Mouse (Mus musculus) CD4-positive helper T cell, adult 2 months (primary cell): Measurements from ENCODE around the gene Tcf20.
"Not testable (repeated sequence)": the region's sequence is repeated elsewhere in the genome, so short reads cannot be mapped to it uniquely, and the experiment has no call there.

Experiments
- DNase-seq: peaks from one replicate; pipeline ENCODE4 v3.0.0-alpha.2; 2012; ENCODE audit warnings: low read depth, missing footprints, low spot score

The Tcf20 gene

DNA sequence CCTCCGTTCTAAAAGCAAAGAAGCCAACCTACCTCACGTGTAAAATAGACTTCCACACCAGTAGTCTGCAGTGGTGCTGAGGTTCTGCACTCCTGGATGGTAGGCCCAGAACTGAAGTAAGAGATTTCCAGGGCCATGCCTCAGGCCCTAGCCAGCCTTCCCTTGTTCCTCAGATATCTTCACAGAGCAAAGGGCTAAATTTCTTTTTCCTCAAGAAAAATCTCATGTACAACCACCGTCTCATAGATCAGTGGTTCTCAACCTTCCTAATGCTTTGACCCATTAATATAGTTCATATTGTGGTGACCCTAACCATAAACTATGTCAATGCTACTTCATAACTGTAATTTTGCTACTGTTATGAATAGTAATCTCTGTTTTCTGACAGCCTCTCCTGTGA lies 87.3 kb downstream of the Tcf20 start:
- no peak for DNase-seq

DNA sequence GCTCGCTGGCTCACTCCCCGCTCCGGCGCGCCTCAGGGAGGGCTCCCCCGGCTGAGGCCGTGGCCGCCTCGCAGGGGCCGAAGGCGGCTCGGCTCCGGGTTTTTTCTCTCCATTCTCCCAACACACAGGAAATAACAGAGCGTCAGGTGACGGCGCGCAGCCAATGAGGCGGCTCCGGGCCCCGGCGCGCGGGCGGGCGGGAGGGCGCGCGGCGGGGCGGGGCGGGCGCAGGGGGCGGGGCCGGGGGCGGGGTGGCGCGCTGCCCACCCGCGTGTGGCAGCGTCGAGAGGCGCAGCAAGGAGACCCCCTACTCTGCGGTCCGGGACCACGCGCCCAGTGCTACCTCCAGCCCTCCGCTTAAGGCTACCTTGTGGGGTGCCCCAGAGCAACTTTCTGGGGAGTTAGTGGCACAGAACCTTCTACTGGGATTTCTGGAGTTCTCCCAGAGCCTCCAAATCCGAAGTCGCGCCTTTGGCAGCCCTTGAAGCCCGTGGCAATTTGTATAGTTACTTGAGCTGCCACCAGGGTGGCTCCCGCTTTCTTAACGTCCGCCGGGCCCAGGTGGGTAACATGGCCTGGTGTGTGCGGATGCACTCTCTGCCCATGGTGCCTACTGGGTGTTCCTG lies 87.9 kb downstream of the Tcf20 start:
- DNase-seq: peak; percentile 87

DNA sequence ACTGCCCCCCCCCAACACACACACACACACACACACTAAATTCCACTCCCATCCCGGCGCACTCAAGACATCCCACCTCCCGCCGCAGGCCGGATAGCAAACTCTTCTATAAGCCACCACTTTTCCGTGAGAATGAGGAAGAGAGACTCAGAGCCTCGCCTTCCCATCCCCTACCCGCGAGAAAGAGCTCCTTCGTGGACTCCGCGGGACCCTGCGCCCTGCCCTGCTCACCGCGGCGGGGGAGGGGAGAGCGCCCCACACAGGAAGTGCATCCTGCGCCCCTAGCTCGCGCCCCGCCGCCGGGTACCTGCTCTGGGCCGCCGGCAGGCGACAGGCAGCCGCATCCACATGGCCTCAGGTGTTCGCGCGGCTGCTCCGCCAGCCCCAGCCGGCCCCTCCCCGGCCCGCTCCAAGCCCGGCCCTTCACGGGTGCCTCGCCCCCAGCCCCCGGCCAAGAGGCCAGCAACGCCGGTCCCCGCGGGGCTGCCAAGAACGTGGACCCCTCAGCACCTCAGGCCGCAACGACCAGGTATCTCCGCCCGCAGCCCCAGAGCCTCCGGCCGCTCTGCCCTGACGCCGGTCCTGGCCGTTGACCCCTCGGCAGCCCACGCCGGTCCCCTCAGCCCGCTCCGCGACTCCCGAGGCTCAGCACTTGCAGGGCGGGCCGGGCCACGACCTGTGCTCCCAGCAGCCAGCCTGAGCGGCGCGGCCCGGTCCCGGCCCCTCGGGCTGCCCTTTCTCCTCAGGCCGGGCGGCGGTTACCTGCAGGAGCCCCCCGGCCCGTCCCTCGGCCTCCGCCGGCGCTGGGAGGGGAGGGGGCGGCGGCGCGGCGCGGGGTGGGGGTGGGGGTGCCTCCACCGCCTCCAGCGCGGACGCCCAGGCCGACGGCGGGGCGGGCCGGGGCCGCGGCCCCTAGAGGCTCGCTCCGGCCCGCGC lies 88.7 kb downstream of the Tcf20 start:
- DNase-seq: peak; percentile 85

DNA sequence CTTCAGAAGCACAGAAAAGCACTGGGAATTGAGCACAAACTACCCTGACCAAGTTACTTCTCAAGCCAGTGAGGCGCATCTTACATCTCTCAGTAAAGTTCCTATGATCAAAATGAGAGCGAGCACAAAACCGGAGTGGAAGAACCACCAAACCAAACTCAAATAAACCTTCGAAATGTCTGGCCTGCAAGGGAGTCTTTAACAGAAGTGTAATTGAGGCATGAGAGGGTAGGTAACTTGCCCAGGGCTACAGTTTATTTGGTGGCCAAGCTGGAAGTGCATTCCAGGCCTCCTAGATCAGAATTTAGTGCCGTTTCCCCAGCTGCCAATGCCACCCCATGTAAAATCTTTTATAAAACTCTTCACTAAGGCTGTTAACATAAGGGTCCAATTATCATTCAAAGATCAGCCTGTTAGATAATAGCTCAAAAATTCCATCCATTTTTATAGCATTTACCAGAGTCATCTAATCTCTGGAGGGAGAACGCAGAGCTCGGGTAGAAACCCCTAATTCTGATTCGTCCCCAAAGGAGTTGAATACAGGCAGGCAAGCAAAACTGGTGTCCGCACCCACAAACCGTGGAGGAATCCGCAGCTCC lies 89.4 kb downstream of the Tcf20 start:
- no peak for DNase-seq

DNA sequence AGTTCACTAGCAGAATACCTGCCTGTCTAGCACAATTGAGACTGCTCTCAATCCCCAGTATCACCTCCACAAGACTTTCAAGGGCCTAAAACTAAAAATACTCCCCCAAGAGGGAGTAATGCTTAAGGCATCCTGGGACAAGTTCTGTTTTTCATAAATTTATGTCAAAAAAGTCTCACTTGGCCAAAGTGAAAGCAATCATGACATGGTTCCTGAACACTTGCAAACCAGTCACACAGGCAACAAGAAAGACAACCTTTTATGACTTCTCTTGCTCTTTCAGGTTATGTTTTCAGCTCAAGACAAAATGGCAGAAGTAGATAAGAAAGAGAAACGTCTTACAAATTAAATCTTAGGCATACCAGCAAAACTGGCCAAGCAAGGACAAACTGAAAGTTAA lies 91.3 kb downstream of the Tcf20 start:
- peak; percentile 34 for DNase-seq

DNA sequence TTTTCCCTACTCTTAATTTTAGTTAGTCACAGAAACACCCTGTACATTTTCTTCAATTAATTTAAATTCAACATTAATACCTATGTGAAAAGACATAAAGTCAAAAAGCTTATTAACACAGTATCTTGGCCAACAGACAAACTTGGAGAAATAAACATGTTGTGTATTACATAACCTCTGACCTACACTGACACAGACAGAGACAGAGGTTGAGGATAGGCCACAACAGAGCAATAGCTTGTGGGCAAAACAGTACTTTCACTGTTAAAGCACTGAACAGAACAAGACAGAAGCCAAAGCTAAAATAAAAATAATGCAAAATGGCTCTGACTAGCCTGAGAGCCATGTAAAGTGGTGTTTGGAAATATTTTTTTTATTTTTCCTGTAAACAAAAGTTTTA lies 97.2 kb downstream of the Tcf20 start:
- no peak for DNase-seq

DNA sequence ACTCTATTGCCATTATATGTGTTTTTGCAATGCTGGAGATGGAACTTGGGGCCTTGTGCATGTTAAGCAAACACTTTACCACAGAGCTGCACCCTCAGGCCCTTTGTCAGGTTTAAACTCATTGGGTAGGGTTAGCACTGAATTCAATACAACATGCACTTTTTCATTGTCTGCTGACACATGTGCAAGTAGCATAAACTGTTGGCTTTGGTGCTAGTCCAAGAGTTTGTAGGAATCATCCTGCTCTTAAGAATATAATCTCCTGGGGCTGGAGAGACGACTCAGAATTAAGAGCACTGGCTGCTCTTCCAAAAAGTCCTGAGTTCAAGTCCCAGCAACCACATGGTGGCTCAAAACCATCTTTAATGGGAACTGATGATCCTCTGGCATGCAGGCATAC lies 98.2 kb downstream of the Tcf20 start:
- DNase-seq: no peak

DNA sequence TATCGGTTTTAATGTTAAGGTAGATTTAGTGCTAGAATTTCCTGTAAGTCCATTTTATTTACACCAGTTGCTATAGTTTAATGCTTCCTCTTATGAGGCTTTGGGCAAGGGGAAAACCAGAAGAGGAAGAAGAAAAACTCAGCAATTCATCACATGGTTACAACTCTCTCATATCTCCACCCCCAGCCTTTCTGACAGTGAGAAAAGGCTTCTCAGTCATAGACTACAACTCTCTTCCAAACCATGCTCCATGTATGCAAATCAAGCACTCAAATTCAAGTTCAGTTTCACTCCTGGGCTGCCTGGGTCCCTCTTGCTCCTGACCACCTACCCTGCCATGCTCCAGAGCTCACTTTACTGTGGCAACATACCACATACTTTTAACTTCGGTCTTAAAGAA lies 99.2 kb downstream of the Tcf20 start:
- peak; percentile 29 for DNase-seq

DNA sequence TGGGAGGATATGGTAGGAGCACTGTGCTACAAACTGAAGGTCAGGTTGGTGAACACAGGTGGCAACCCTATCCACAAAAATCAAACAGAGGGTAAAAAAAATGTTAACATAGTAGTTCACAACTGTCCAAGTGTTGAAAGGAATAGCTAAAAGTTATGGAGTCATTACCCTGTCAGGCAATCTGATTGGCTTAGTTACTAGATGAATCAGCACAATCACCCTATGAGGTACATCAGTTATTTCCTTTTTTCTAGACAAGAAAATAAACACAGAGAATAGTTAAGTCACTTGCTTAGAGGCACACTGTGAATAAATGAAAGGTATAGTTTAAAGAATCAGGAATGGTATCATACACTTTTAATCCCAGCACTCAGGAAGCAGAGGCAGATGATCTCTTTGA lies 110.4 kb downstream of the Tcf20 start:
- DNase-seq: no peak

DNA sequence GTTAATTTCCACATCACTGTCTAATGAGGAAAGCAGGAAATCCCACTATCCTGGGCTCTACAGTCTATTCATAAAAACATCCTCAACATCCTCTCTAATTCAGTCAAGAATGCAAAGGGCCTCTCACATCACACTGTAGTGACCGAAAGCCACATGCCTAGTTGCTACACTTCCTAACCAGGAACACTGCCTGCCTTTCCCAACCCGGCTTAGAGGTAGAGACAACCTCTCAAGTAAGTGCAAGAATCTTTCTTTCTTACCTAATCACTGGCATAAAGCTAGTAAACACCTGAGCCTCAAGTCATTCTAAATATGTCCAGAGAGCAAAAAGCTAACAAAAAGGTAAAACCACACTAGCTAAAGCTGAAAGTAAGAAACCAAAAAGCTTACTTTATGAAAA lies 110.8 kb downstream of the Tcf20 start:
- DNase-seq: no peak

DNA sequence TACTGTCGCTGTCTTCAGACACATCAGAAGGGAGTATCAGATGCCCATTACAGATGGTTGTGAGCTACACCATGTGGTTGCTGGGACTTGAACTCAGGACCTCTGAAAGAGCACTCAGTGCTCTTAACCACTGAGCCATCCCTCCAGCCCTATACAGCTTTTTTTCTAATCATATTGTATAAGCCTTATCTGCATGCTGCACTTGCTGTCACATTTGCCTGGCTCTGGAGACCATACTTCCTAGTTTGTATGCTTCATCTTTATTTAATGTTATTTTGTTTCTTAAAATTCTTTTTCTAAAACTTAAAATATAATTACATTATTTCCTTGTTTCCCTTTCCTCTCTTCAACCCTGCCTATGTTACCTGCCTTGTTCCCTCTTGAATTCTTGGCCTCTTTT lies 115.6 kb downstream of the Tcf20 start:
- no peak for DNase-seq

DNA sequence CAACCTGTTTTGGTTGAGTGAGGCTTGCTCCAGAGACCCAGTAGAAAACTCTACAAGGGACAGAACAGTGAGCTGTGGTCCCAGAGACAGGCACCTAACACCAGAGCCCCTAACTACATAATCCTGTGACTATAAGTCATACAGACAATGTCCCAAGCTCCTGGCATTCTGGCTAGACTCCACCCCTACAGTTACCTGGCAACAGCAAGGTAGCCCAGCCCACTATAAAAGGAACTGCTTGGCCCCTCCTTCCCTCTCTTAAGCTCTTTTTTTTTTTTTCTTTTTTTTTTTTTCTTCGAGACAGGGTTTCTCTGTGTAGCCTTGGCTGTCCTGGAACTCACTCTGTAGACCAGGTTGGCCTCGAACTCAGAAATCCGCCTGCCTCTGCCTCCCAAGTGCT lies 121.4 kb downstream of the Tcf20 start:
- DNase-seq: not testable (repeated sequence)

DNA sequence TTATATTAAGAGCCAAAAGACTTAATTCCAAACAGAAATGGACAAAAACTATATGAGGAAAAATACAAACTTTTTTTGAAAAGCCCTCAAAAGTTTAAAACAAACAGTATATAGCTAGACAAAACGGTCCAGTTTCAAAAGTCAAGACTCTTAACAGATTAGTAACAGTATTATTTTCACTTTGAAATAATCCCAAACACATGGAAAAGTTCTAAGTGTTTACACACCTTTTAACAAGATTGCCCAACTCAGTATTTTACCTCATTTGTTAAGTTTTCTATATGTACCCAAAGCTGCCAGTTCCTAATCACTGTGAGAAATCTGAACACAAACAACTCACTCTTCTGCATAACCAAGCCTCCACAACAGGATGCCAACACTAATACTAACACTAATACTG lies 124.0 kb downstream of the Tcf20 start:
- no peak for DNase-seq

DNA sequence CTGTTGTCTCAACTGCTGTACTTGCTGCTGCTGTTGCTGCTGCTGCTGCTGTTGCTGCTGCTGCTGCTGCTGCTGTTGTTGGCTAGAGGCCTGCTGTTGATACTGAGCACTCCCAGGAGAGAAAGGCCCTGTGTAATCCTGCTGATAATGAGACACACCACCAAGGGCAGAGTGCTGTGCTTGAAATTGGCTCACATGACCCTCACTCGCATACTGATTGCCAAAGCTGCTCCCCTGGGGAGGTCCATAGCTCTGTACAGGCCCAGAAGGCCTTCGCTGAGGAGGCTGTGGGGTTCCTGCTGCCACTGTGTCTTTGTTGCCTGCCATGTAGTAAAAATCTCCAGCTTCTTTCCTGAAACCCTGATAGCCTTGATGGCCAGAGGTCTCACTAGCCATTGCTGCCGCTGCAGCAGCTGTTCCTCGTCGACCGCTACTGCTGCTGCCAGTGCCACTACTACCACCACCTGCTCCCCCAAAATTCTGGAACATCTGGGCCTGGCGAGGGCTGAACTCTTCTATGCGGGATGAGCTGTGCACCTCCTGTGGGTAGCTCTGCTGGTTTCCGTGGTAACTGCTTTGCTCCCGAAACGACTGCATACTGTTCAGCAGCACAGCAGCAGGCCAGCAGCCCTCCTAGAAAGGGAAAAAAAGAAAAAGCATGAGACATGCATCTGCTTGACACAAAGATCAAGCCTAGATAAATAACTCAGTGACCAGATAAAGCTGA lies 130.9 kb downstream of the Tcf20 start:
- no peak for DNase-seq

DNA sequence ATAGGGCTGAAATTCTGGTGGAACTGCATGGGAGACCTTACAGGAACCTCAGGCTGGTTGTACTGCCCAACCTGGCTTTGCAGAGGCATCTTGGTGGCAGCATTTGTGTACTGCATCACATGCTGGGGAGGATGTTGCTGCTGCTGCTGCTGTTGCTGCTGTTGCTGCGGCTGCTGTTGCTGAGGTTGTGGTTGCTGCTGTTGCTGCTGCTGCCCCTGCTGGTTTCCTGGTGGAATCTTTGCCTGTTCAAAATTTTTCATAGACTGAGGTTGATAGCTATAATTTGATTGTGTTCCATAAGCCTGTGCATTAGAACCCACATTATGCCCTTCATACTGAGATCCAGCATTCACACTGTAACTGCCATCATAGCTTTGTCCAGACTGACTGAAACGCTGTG lies 131.6 kb downstream of the Tcf20 start:
- DNase-seq: no peak

DNA sequence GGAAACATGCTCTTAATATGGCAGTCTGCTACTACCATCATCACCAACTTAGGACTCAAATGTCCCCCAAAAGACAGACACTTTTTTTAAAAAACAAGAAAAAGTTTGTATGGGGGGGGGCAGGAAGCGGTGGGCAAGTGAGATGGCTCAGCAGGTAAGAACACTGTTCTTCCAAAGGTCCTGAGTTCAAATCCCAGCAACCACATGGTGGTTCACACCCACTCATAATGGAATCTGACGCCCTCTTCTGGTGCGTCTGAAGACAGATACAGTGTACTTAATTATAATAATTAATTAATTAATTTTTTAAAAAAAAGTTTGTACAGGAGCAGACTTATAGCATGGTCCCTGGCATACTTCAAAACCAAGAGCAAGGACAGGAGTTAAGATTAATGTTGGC lies 148.5 kb downstream of the Tcf20 start:
- no peak for DNase-seq

DNA sequence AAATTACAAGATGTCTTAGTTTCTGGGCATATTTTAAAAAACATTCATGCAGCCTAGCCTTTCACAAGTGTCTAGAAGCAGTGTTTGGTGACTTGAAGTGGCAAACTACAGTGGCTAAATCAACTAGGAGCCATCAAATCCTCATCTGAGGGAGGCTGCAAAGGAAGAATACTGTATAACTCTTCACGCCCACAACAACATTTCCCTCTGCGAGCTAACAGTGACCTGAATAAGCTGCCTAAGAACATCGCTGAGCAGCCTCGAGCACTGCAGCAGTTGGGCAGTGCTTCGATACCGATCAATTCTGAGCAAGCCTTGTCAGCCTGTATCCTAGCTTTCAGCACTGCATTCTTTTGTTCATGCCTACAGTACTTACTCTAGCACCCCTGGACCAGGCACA lies 157.8 kb downstream of the Tcf20 start:
- no peak for DNase-seq

DNA sequence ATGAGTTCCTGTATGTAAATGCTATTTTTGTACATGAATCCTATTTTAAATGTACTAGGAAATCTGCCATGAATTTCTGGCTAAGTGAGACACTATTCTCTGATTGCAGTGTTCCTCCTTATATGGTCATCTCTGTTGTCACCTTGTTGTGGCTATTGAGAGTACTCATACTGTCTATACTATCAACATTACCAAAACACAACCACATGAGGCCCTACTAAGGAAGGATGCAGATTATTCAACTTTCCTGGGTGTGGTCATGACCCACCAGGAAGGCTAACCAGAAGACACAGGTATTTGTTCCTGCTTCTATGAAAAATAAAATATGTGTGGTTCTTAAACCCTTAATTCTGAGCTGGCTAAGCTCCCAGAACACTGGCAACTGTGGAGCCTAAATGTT lies 161.8 kb downstream of the Tcf20 start:
- DNase-seq: no peak

DNA sequence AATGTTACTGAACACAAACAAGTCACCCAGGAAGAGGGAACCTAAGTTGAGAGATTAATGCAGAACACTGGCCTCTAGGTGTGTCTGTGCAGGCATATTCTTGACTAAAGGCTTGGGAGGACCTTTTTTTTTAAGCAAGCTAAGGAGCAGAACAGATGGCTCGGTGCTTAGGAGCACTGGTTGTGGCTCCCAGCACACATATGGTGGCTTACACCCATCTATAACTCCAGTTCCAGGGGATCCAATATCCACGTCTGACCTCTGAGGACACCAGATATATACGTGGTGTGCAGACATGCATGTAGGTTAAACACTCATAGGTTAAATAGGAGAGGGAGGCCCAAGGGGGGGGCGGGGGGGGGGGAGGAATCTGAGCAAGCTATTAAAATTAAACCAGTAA lies 165.3 kb downstream of the Tcf20 start:
- DNase-seq: no peak

DNA sequence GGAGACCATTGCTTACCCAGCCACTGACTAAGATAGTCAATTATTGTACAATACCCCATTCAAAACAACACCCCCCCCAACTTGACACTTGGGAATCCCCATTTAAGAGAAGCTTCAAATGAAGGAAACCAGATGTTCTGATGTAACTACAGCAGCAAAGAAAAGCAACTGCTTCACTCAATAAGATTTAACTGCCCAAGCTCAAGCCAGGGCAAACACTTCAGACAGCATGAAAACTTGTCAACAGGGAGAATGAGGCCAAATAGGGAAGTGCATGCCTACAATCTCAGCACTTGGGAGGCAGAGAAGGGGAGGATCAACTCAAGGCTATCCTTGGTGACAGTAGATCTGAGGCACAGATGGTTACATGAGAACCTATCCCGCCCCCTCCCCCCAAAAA lies 166.0 kb downstream of the Tcf20 start:
- DNase-seq: no peak

DNA sequence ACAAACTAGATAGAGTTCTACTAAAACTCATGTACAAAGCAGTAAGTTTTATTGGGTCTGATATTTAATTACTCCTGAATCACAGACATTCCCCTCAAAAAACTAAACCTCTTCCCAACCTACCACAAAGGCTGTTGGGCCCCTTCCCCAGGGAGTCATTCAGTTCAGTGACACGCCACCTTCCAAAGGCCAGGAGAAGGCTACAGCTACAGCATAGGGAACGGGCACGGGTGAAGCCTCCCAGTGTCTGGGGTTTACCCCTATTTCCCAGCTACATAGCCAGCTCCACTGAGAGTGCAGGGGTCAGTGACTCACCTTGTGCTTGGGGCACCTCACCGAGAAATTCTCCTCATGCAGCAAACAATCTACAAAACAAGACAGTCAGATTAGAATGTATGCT lies 172.4 kb downstream of the Tcf20 start:
- no peak for DNase-seq

DNA sequence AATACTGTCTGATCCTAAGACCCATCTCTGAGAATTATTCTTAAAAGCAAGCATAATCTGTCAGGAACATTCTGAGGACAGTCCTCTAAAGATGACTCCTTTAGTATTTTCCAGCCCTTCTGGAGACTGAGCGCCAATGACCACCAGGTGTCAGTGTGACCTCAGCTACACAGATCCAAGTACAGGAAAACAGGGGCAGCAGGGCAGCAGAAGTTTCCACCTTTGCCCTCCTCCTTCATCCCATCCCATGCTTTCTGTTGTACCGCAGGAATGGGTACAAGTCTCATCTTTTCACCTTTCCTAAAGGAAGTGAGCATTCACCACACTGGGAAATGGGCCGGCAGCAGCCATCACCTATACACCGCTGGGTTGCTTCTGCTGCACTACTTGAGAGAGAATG lies 172.9 kb downstream of the Tcf20 start:
- peak; percentile 49 for DNase-seq
